ENCODE assay signal across 8 mouse cellular contexts in genomic region chr1:189012846-189013586, GRCm38 (mm10). TPM values are rescaled to one million over a fixed set of nuclear protein-coding genes. Genes with fewer than 3 reads are reported as not detected.
A peak's percentile ranks its signal among the peaks of the same experiment; 100 is the strongest.
DNase-seq lines count a peak whose midpoint lies in the region; ATAC-seq and TF ChIP-seq lines count a peak whose summit lies in the region.

No protein-coding gene starts in this region.

- H3K27ac ChIP-seq in layer of hippocampus, adult 2 months: peak overlapping the region; percentile 23; the same call in 1 of the 2 replicates
- no peak overlapping the region; the same call in 1 of the 2 replicates for H3K27ac ChIP-seq in limb, embryonic 11.5 days (replicated peaks; ENCODE audit: low read depth, low read length)
- no peak overlapping the region for H3K27ac ChIP-seq in midbrain, embryonic 15.5 days

- H3K9ac ChIP-seq in limb, embryonic 11.5 days (ENCODE audit: low read length): no peak overlapping the region
- no peak overlapping the region for H3K9ac ChIP-seq in midbrain, embryonic 15.5 days

- no peak overlapping the region for H3K4me3 ChIP-seq in layer of hippocampus, adult 2 months
- H3K4me3 ChIP-seq in limb, embryonic 11.5 days (ENCODE audit: low read depth, low read length): no peak overlapping the region
- no peak overlapping the region for H3K4me3 ChIP-seq in midbrain, embryonic 15.5 days

- ATAC-seq in limb, embryonic 11.5 days (ENCODE audit: insufficient number of reproducible peaks, low FRiP score, low TSS enrichment, low read depth): 0 out of 2 replicates have a peak, but pooled peaks have one; percentile 17
- ATAC-seq in midbrain, embryonic 15.5 days (replicated peaks): no peak

- H3K36me3 ChIP-seq in limb, embryonic 11.5 days (ENCODE audit: control insufficient read depth, insufficient read depth, low read length): no peaks in the 10 kb centered on the region
- no peaks in the 10 kb centered on the region for H3K36me3 ChIP-seq in midbrain, embryonic 15.5 days (replicated peaks)

- no peak for TF ChIP-seq CTCF in layer of hippocampus, adult 2 months (conservative IDR thresholded peaks at IDR 0.05)

- no peak for DNase-seq in layer of hippocampus, adult 2 months (ENCODE audit: low spot score in 2 of 2)
- no peak for DNase-seq in layer of hippocampus, postnatal 36 days
- DNase-seq in fat pad, adult 2 months (ENCODE audit: extremely low read depth, low read depth, low spot score): peak; percentile 21
- peak; percentile 47 for DNase-seq in limb, embryonic 11.5 days (ENCODE audit: low spot score)
- no peak for DNase-seq in thymus, postnatal 0 days (ENCODE audit: low spot score)
- DNase-seq in MN1 (ENCODE audit: low spot score): no peak
- no peak for DNase-seq in thymus, postnatal 10 days (ENCODE audit: low spot score in 2 of 2)

- WGBS in limb, embryonic 11.5 days: 6% methylated on average over 16 of the region's 16 CpGs
- WGBS in midbrain, embryonic 15.5 days: 11% methylated on average over 16 of the region's 16 CpGs

- peak overlapping the region; percentile 3 for H3K4me2 ChIP-seq in limb, embryonic 11.5 days (ENCODE audit: low read depth, severe bottlenecking)
- H3K4me2 ChIP-seq in midbrain, embryonic 15.5 days: peak overlapping the region; percentile 1; the same call in 1 of the 2 replicates

- no peaks in the 10 kb centered on the region for H3K9me3 ChIP-seq in limb, embryonic 11.5 days (ENCODE audit: control insufficient read depth, low read length)
- no peaks in the 10 kb centered on the region for H3K9me3 ChIP-seq in midbrain, embryonic 15.5 days

- H3K4me1 ChIP-seq in limb, embryonic 11.5 days (ENCODE audit: control insufficient read depth, insufficient read depth, low read length): no peaks in the 10 kb centered on the region
- no peaks in the 10 kb centered on the region; the same call in 1 of the 2 replicates for H3K4me1 ChIP-seq in midbrain, embryonic 15.5 days

- H3K27me3 ChIP-seq in limb, embryonic 11.5 days (ENCODE audit: control insufficient read depth, insufficient read depth, low read length): no peaks in the 10 kb centered on the region
- peaks cover 3% of the 10 kb centered on the region; the same call in 1 of the 2 replicates for H3K27me3 ChIP-seq in midbrain, embryonic 15.5 days (replicated peaks)

RNA-seq across cellular contexts. Expression of gene Kctd3, which starts 5.4 kb away (rescaled TPM):
- 10 to 100 TPM; 83.9 to 84.8 TPM for total RNA-seq in layer of hippocampus, adult 2 months (2021)
- total RNA-seq in layer of hippocampus, postnatal 36 days (2021): 10 to 100 TPM; 79.0 to 89.2 TPM
- 37.6 and 38.2 TPM in 2 replicates for polyA plus RNA-seq in limb, embryonic 11.5 days (2014; fragmentation: Nextera tagmentation; extraction: Ambion mirVana)
- 51.5 and 54.5 TPM in 2 replicates for polyA plus RNA-seq in midbrain, embryonic 15.5 days (2015; fragmentation: Nextera tagmentation; extraction: Ambion mirVana)
- 11.2 and 13.6 TPM in 2 replicates for polyA plus RNA-seq in thymus, postnatal 0 days (2015; fragmentation: Nextera tagmentation; extraction: Ambion mirVana)

Comparison
In these comparisons a context has a peak if more than half of its experiments do, and no peak if none do; other contexts are left out.
1. DNase-seq: peak in fat pad, adult 2 months (single experiment) and limb, embryonic 11.5 days (single experiment); none in layer of hippocampus, adult 2 months (0 of 2), layer of hippocampus, postnatal 36 days (0 of 2), thymus, postnatal 0 days (single experiment), MN1 (single experiment) and thymus, postnatal 10 days (0 of 2).